Mouse (Mus musculus): ENCODE results near the gene Zfp580. TPM values are rescaled to one million over a fixed set of nuclear protein-coding genes. Genes with fewer than 3 reads are reported as not detected.
A peak's percentile ranks its signal among the peaks of the same experiment; 100 is the strongest.

Gene Zfp580
- total RNA-seq, 1 experiment = 3.3 TPM

DNA sequence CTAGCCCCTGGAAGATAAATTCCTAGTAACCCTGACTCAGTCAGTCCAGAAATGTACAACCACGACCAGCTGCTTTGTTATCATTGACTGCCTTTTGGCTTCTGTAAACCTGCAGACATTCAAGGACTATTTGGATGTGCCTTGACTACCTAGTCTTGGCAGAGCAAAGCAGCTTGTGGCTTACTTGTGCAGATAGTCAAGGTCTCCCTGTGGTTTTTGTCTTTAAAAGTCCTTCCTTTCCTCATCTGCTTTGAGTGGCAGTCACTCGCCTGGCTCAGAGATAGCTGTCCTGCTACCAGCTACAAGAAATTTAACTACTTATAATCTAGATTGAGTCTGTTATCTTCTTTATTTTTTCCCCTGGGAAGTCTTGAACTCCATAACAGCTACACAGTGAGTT, 6.4 kb upstream of the Zfp580 start:
- Histone ChIP-seq H3K9me3 (ENCODE audit: control insufficient read depth, insufficient read depth, low read depth, low read length) (no peaks in the 10 kb centered on the region), H3K27ac (ENCODE audit: insufficient read depth, low read depth, low read length, poor library complexity, severe bottlenecking) (no peak overlapping the region), H3K4me1 (ENCODE audit: control insufficient read depth in 2 of 2, insufficient read depth in 2 of 2, low read length in 2 of 2, poor library complexity in 1 of 2) (no peaks in the 10 kb centered on the region), H3K4me3 (ENCODE audit: insufficient read depth in 1 of 2, low read depth in 1 of 2, low read length in 2 of 2, poor library complexity in 1 of 2, severe bottlenecking in 1 of 2) (no peak overlapping the region), H3K36me3 (ENCODE audit: control insufficient read depth, insufficient read depth, low read length, poor library complexity, severe bottlenecking) (no peaks in the 10 kb centered on the region), H3K9ac (ENCODE audit: insufficient read depth, low read depth, low read length, poor library complexity, severe bottlenecking) (no peak overlapping the region)
- no peak for DNase-seq (ENCODE audit: low read depth, low spot score)
- TF ChIP-seq HCFC1 (IDR thresholded peaks at IDR 0.05; ENCODE audit: borderline replicate concordance, insufficient read depth, low read length) (no peak), ZNF384 (IDR thresholded peaks at IDR 0.05; ENCODE audit: low read depth, low read length) (no peak), ZC3H11A (IDR thresholded peaks at IDR 0.05; ENCODE audit: borderline replicate concordance, low read depth, low read length) (no peak), CHD2 (IDR thresholded peaks at IDR 0.05; ENCODE audit: low read depth, low read length) (no peak), MAFK (IDR thresholded peaks at IDR 0.05; ENCODE audit: insufficient read depth, low read depth, low read length) (no peak)
- in situ Hi-C loops (cut with MboI; ENCODE audit: low sequenced_read_pairs in 2 of 2, unreplicated experiment in 2 of 2) = no loop called here

DNA sequence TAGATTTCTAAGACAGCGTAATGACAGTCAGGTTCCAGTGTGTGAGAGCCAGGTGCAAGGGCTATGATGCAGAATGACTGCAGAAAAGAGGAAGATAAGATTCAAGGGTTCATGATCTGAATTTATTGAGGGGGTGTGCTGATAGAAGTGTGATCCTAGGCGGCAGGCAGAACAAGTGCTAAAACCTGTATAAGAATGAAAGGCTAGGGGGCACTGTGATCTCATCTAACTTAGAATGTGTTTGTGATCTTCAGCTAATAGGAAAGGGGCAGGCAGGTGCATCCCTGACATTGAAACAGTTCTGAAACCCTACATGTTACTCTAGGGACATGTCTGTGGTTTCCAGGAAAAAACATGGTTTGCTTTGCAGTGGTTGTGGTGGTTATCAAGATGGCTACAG, 5.2 kb upstream of the Zfp580 start:
- no peaks in the 10 kb centered on the region for H3K9me3 ChIP-seq (ENCODE audit: control insufficient read depth, insufficient read depth, low read depth, low read length)
- in situ Hi-C loops (cut with MboI; ENCODE audit: low sequenced_read_pairs in 2 of 2, unreplicated experiment in 2 of 2) = no loop called here
- DNase-seq (ENCODE audit: low read depth, low spot score) = no peak
- peaks cover 2 to 3% of the 10 kb centered on the region in 2 experiments; a peak in 1 of 4 replicates for H3K4me1 ChIP-seq (ENCODE audit: control insufficient read depth in 2 of 2, insufficient read depth in 2 of 2, low read length in 2 of 2, poor library complexity in 1 of 2)
- H3K9ac ChIP-seq (ENCODE audit: insufficient read depth, low read depth, low read length, poor library complexity, severe bottlenecking) = no peak overlapping the region
- no peak overlapping the region for H3K4me3 ChIP-seq (ENCODE audit: insufficient read depth in 1 of 2, low read depth in 1 of 2, low read length in 2 of 2, poor library complexity in 1 of 2, severe bottlenecking in 1 of 2)
- H3K27ac ChIP-seq (ENCODE audit: insufficient read depth, low read depth, low read length, poor library complexity, severe bottlenecking) = no peak overlapping the region
- H3K36me3 ChIP-seq (ENCODE audit: control insufficient read depth, insufficient read depth, low read length, poor library complexity, severe bottlenecking) = no peaks in the 10 kb centered on the region
- TF ChIP-seq ZC3H11A (IDR thresholded peaks at IDR 0.05; ENCODE audit: borderline replicate concordance, low read depth, low read length) = no peak
- no peak for TF ChIP-seq CHD2 (IDR thresholded peaks at IDR 0.05; ENCODE audit: low read depth, low read length)
- no peak for TF ChIP-seq ZNF384 (IDR thresholded peaks at IDR 0.05; ENCODE audit: low read depth, low read length)
- TF ChIP-seq MAFK (IDR thresholded peaks at IDR 0.05; ENCODE audit: insufficient read depth, low read depth, low read length) = no peak
- TF ChIP-seq HCFC1 (IDR thresholded peaks at IDR 0.05; ENCODE audit: borderline replicate concordance, insufficient read depth, low read length) = no peak

DNA sequence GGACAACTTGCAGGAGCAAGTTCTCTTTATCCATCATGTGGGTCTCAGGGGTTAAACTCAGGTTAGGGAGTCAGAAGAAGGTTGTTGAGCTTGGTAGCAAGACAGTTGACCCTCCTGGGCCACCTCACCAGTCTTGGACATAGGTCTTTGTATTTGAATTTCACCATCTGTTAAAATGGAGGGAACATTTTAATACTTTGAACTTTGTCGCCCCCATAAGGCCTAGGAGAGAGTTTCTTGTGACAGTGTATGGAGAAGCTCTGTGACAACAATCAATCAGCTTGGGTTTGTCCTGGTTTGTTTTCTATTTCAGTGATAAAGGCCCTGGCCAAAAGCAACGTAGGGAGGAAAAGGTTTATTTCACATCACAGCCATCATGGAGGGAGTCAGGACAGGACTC, 4.0 kb upstream of the Zfp580 start:
- Histone ChIP-seq H3K9me3 (ENCODE audit: control insufficient read depth, insufficient read depth, low read depth, low read length) (no peaks in the 10 kb centered on the region), H3K4me3 (ENCODE audit: insufficient read depth in 1 of 2, low read depth in 1 of 2, low read length in 2 of 2, poor library complexity in 1 of 2, severe bottlenecking in 1 of 2) (no peak overlapping the region), H3K4me1 (ENCODE audit: control insufficient read depth in 2 of 2, insufficient read depth in 2 of 2, low read length in 2 of 2, poor library complexity in 1 of 2) (peaks cover 2 to 3% of the 10 kb centered on the region in 2 experiments; a peak in 1 of 4 replicates), H3K36me3 (ENCODE audit: control insufficient read depth, insufficient read depth, low read length, poor library complexity, severe bottlenecking) (no peaks in the 10 kb centered on the region), H3K9ac (ENCODE audit: insufficient read depth, low read depth, low read length, poor library complexity, severe bottlenecking) (no peak overlapping the region), H3K27ac (ENCODE audit: insufficient read depth, low read depth, low read length, poor library complexity, severe bottlenecking) (no peak overlapping the region)
- no peak for DNase-seq (ENCODE audit: low read depth, low spot score)
- in situ Hi-C loops (cut with MboI; ENCODE audit: low sequenced_read_pairs in 2 of 2, unreplicated experiment in 2 of 2) = no loop called here
- TF ChIP-seq CHD2 (IDR thresholded peaks at IDR 0.05; ENCODE audit: low read depth, low read length) = no peak
- no peak for TF ChIP-seq HCFC1 (IDR thresholded peaks at IDR 0.05; ENCODE audit: borderline replicate concordance, insufficient read depth, low read length)

DNA sequence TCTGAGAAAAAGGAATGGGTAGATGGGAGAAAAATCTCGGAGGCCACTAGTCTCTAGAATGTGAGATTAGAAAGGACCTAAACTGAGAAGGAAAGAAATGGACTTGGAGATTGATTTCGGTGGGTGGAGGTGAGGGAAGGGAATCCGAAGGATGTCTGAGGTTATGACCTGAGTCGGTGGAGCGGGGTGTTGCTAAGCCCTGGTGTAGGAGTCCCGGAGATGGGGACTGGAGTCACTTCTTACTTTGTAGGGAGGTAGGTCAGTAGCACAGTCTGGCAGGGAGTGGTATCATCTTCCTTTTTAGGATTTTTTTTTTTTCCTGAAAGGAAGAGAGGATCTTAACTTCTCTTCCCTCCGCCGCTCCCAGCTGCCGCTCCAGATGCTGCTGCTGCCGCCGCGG, 1.1 kb downstream of the Zfp580 start:
- no peak for DNase-seq (ENCODE audit: low read depth, low spot score)
- peaks cover 3 to 6% of the 10 kb centered on the region in 2 experiments; a peak in 1 of 4 replicates for H3K4me1 ChIP-seq (ENCODE audit: control insufficient read depth in 2 of 2, insufficient read depth in 2 of 2, low read length in 2 of 2, poor library complexity in 1 of 2)
- no peak overlapping the region for H3K27ac ChIP-seq (ENCODE audit: insufficient read depth, low read depth, low read length, poor library complexity, severe bottlenecking)
- H3K36me3 ChIP-seq (ENCODE audit: control insufficient read depth, insufficient read depth, low read length, poor library complexity, severe bottlenecking) = no peaks in the 10 kb centered on the region
- H3K4me3 ChIP-seq (ENCODE audit: insufficient read depth in 1 of 2, low read depth in 1 of 2, low read length in 2 of 2, poor library complexity in 1 of 2, severe bottlenecking in 1 of 2) = peak overlapping the region; percentile 68 to 86
- in situ Hi-C loops (cut with MboI; ENCODE audit: low sequenced_read_pairs in 2 of 2, unreplicated experiment in 2 of 2) = no loop called here
- peak overlapping the region; percentile 87 for H3K9ac ChIP-seq (ENCODE audit: insufficient read depth, low read depth, low read length, poor library complexity, severe bottlenecking)
- TF ChIP-seq ZC3H11A (IDR thresholded peaks at IDR 0.05; ENCODE audit: borderline replicate concordance, low read depth, low read length) = no peak
- TF ChIP-seq CHD2 (IDR thresholded peaks at IDR 0.05; ENCODE audit: low read depth, low read length) = no peak
- TF ChIP-seq MAFK (IDR thresholded peaks at IDR 0.05; ENCODE audit: insufficient read depth, low read depth, low read length) = no peak
- TF ChIP-seq HCFC1 (IDR thresholded peaks at IDR 0.05; ENCODE audit: borderline replicate concordance, insufficient read depth, low read length) = no peak
- no peak for TF ChIP-seq ZNF384 (IDR thresholded peaks at IDR 0.05; ENCODE audit: low read depth, low read length)
- no peaks in the 10 kb centered on the region for H3K9me3 ChIP-seq (ENCODE audit: control insufficient read depth, insufficient read depth, low read depth, low read length)

DNA sequence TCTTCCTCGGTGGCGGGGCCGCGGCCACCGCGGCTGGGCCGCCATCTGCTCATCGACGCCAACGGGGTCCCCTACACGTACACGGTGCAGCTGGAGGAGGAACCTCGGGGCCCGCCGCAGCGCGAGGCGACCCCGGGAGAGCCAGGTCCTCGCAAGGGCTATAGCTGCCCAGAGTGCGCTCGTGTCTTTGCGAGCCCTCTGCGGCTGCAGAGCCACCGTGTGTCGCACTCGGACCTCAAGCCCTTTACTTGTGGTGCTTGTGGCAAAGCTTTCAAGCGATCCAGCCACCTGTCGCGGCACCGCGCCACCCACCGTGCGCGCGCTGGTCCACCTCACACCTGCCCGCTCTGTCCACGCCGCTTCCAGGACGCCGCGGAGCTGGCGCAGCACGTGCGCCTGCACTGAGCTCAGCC, 1.6 kb downstream of the Zfp580 start:
- peaks cover 3 to 10% of the 10 kb centered on the region in 2 experiments; a peak in 1 of 4 replicates for H3K4me1 ChIP-seq (ENCODE audit: control insufficient read depth in 2 of 2, insufficient read depth in 2 of 2, low read length in 2 of 2, poor library complexity in 1 of 2)
- in situ Hi-C loops (cut with MboI; ENCODE audit: low sequenced_read_pairs in 2 of 2, unreplicated experiment in 2 of 2) = no loop called here
- no peak overlapping the region for H3K27ac ChIP-seq (ENCODE audit: insufficient read depth, low read depth, low read length, poor library complexity, severe bottlenecking)
- no peak for TF ChIP-seq ZC3H11A (IDR thresholded peaks at IDR 0.05; ENCODE audit: borderline replicate concordance, low read depth, low read length)
- TF ChIP-seq MAFK (IDR thresholded peaks at IDR 0.05; ENCODE audit: insufficient read depth, low read depth, low read length) = no peak
- TF ChIP-seq HCFC1 (IDR thresholded peaks at IDR 0.05; ENCODE audit: borderline replicate concordance, insufficient read depth, low read length) = no peak
- TF ChIP-seq CHD2 (IDR thresholded peaks at IDR 0.05; ENCODE audit: low read depth, low read length) = no peak
- no peak for TF ChIP-seq ZNF384 (IDR thresholded peaks at IDR 0.05; ENCODE audit: low read depth, low read length)
- DNase-seq (ENCODE audit: low read depth, low spot score) = no peak
- peak overlapping the region; percentile 71 for H3K9ac ChIP-seq (ENCODE audit: insufficient read depth, low read depth, low read length, poor library complexity, severe bottlenecking)
- H3K4me3 ChIP-seq (ENCODE audit: insufficient read depth in 1 of 2, low read depth in 1 of 2, low read length in 2 of 2, poor library complexity in 1 of 2, severe bottlenecking in 1 of 2) = peak overlapping the region; percentile 68 to 86
- H3K9me3 ChIP-seq (ENCODE audit: control insufficient read depth, insufficient read depth, low read depth, low read length) = no peaks in the 10 kb centered on the region
- H3K36me3 ChIP-seq (ENCODE audit: control insufficient read depth, insufficient read depth, low read length, poor library complexity, severe bottlenecking) = no peaks in the 10 kb centered on the region
